Mouse (Mus musculus) cortical plate, adult 2 months (tissue): ENCODE measurements around the gene Zfp61. TPM values are rescaled to one million over a fixed set of nuclear protein-coding genes. Genes with fewer than 3 reads are reported as not detected.

ENCODE experiments used
- H3K27ac ChIP-seq: fragments of 200-500 bp; 2 replicates; pipeline ENCODE4 v1.5.1; 2012; ENCODE audit warnings: low read length, control low read depth, inconsistent platforms; ENCODE audit not compliant: insufficient read depth
- H3K4me1 ChIP-seq: fragments of 200-500 bp; 2 replicates; pipeline ENCODE4 v1.6.1; 2011; ENCODE audit warnings: low read length; ENCODE audit not compliant: control insufficient read depth, insufficient read depth
- H3K4me3 ChIP-seq: fragments of 200-500 bp; 2 replicates; pipeline ENCODE4 v1.5.1; 2011; ENCODE audit warnings: mild to moderate bottlenecking, low read length, control low read depth; ENCODE audit not compliant: insufficient read depth
- CTCF ChIP-seq: fragments of 200-500 bp; IDR thresholded peaks from 2 replicates; pipeline ENCODE4 v1.5.1; 2011; ENCODE audit warnings: mild to moderate bottlenecking, control low read depth, low read length; ENCODE audit not compliant: insufficient read depth; ENCODE audit errors: extremely low read depth
- POLR2A ChIP-seq: fragments of 200-500 bp; IDR thresholded peaks from 2 replicates; pipeline ENCODE4 v1.6.1; 2011; ENCODE audit warnings: mild to moderate bottlenecking, low read length, control low read depth; ENCODE audit not compliant: insufficient read depth; ENCODE audit errors: extremely low read depth
- polyA plus RNA-seq: library from polyadenylated mRNA; depleted of rRNA; stranded (reverse); fragments of >200 nt; gene quantifications from 2 replicates; pipeline ENCODE4 v1.2.3, GENCODE M21; 2012

The Zfp61 gene
- polyA plus RNA-seq, 1 experiment = 22.9 TPM

GRCm38 (mm10) chr7:24325675-24326128, 24.7 kb upstream of the Zfp61 start:
- Histone ChIP-seq H3K4me1 (0 out of 2 replicates have a peak, but pooled peaks cover 1% of the 10 kb centered on the region), H3K4me3 (peak overlapping the region; percentile 6; the same call in 1 of the 2 replicates), H3K27ac (no peak overlapping the region)
- TF ChIP-seq CTCF (no peak), POLR2A (no peak)

GRCm38 (mm10) chr7:24325197-24325596, 24.2 kb upstream of the Zfp61 start:
- H3K4me1 ChIP-seq = 0 out of 2 replicates have a peak, but pooled peaks cover 1% of the 10 kb centered on the region
- 0 out of 2 replicates have a peak overlapping the region, but pooled peaks have one; percentile 6 for H3K4me3 ChIP-seq
- TF ChIP-seq CTCF (no peak), POLR2A (no peak)
- H3K27ac ChIP-seq = 0 out of 2 replicates have a peak overlapping the region, but pooled peaks have one; percentile 49

- 0 out of 2 replicates have a peak, but pooled peaks cover 1% of the 10 kb centered on the region for H3K4me1 ChIP-seq
- H3K27ac ChIP-seq = no peak overlapping the region
- no peak overlapping the region for H3K4me3 ChIP-seq
- TF ChIP-seq CTCF (no peak), POLR2A (no peak)
Measured at GRCm38 (mm10) chr7:24322593-24322992, 21.6 kb upstream of the Zfp61 start.

GRCm38 (mm10) chr7:24318942-24319341, 17.9 kb upstream of the Zfp61 start:
- TF ChIP-seq CTCF (no peak), POLR2A (no peak)
- H3K4me1 ChIP-seq = peaks cover 4% of the 10 kb centered on the region
- no peak overlapping the region for H3K27ac ChIP-seq
- no peak overlapping the region for H3K4me3 ChIP-seq

- TF ChIP-seq POLR2A (peak; percentile 85), CTCF (no peak)
- peaks cover 4% of the 10 kb centered on the region for H3K4me1 ChIP-seq
- H3K4me3 ChIP-seq = peak within 1 kb of the TSS; percentile 91
- no peak within 1 kb of the TSS for H3K27ac ChIP-seq
Measured at GRCm38 (mm10) chr7:24316567-24317092, 15.6 kb upstream of the Zfp61 start, which contains the start of gene Zfp94. Gene Zfp94 (minus strand): TSS chr7:24316666.

- no peak overlapping the region for H3K27ac ChIP-seq
- H3K4me3 ChIP-seq = peak overlapping the region; percentile 91
- H3K4me1 ChIP-seq = peaks cover 4% of the 10 kb centered on the region
- TF ChIP-seq POLR2A = no peak
- TF ChIP-seq CTCF = no peak
Measured at GRCm38 (mm10) chr7:24315726-24316566, 14.9 kb upstream of the Zfp61 start.

GRCm38 (mm10) chr7:24299823-24300481, 1.1 kb downstream of the Zfp61 start:
- TF ChIP-seq CTCF (no peak), POLR2A (no peak)
- H3K27ac ChIP-seq = no peak overlapping the region
- H3K4me1 ChIP-seq = no peaks in the 10 kb centered on the region
- H3K4me3 ChIP-seq = peak overlapping the region; percentile 87

GRCm38 (mm10) chr7:24298973-24299708, 1.9 kb downstream of the Zfp61 start:
- Histone ChIP-seq H3K4me1 (no peaks in the 10 kb centered on the region), H3K4me3 (peak overlapping the region; percentile 87), H3K27ac (no peak overlapping the region)
- no peak for TF ChIP-seq CTCF
- peak; percentile 79 for TF ChIP-seq POLR2A

GRCm38 (mm10) chr7:24298635-24298972, 2.4 kb downstream of the Zfp61 start:
- peak overlapping the region; percentile 87 for H3K4me3 ChIP-seq
- no peaks in the 10 kb centered on the region for H3K4me1 ChIP-seq
- no peak overlapping the region for H3K27ac ChIP-seq
- no peak for TF ChIP-seq POLR2A
- TF ChIP-seq CTCF = no peak
